Mouse (Mus musculus): ENCODE results near the gene Map3k20. TPM values are rescaled to one million over a fixed set of nuclear protein-coding genes. Genes with fewer than 3 reads are reported as not detected.

The Map3k20 gene
- polyA plus RNA-seq, 1 experiment, result 6.9 TPM

GRCm38 (mm10) chr2:72442825-72443224 lies 157.4 kb downstream of the Map3k20 start:
- Histone ChIP-seq H3K4me3 (replicated peaks; ENCODE audit: insufficient read depth, low read depth, low read length) (no peak overlapping the region), H3K27me3 (ENCODE audit: control insufficient read depth, insufficient read depth, low read length) (no peaks in the 10 kb centered on the region), H3K4me1 (ENCODE audit: control insufficient read depth, insufficient read depth, low read length) (no peaks in the 10 kb centered on the region), H3K27ac (ENCODE audit: insufficient read depth, low read length) (no peak overlapping the region)
- TF ChIP-seq CTCF (IDR thresholded peaks at IDR 0.05; ENCODE audit: borderline replicate concordance, insufficient read depth, low read depth, low read length), result no peak
- TF ChIP-seq POLR2A (IDR thresholded peaks at IDR 0.05; ENCODE audit: borderline replicate concordance, insufficient read depth, low read length), result no peak
- DNase-seq, result no peak
- 97% methylated on average over 6 of the region's 6 CpGs for WGBS

GRCm38 (mm10) chr2:72443960-72444359 lies 158.5 kb downstream of the Map3k20 start:
- Histone ChIP-seq H3K27ac (ENCODE audit: insufficient read depth, low read length) (no peak overlapping the region), H3K4me1 (ENCODE audit: control insufficient read depth, insufficient read depth, low read length) (no peaks in the 10 kb centered on the region), H3K27me3 (ENCODE audit: control insufficient read depth, insufficient read depth, low read length) (no peaks in the 10 kb centered on the region), H3K4me3 (replicated peaks; ENCODE audit: insufficient read depth, low read depth, low read length) (no peak overlapping the region)
- DNase-seq, result no peak
- 82% methylated on average over 3 of the region's 3 CpGs for WGBS
- TF ChIP-seq CTCF (IDR thresholded peaks at IDR 0.05; ENCODE audit: borderline replicate concordance, insufficient read depth, low read depth, low read length) (no peak), POLR2A (IDR thresholded peaks at IDR 0.05; ENCODE audit: borderline replicate concordance, insufficient read depth, low read length) (no peak)

DNA sequence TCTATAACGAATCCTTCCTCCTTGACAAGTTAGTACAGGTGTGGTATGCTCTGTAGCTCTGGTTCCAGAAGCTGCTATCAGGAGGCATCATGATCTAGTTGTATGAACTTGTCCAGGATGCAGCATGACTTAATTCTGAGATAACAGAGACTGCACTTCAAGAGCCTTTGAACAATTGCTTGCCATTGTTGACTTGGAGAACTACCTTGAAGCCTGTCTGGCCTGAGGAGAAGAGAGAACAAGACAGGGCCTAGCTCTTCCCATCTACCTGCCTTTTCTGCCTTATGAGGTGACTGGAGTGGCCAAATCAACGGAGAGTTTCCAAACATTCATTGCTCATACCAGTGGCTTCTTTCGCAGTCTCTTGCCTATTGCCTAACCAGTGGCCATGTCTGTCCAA lies 160.7 kb downstream of the Map3k20 start:
- TF ChIP-seq POLR2A (IDR thresholded peaks at IDR 0.05; ENCODE audit: borderline replicate concordance, insufficient read depth, low read length) (no peak), CTCF (IDR thresholded peaks at IDR 0.05; ENCODE audit: borderline replicate concordance, insufficient read depth, low read depth, low read length) (no peak)
- Histone ChIP-seq H3K4me3 (replicated peaks; ENCODE audit: insufficient read depth, low read depth, low read length) (no peak overlapping the region), H3K27me3 (ENCODE audit: control insufficient read depth, insufficient read depth, low read length) (no peaks in the 10 kb centered on the region), H3K27ac (ENCODE audit: insufficient read depth, low read length) (no peak overlapping the region), H3K4me1 (ENCODE audit: control insufficient read depth, insufficient read depth, low read length) (no peaks in the 10 kb centered on the region)
- no peak for DNase-seq
- WGBS, result 91% methylated on average over 3 of the region's 3 CpGs

GRCm38 (mm10) chr2:72446615-72447014 lies 161.2 kb downstream of the Map3k20 start:
- H3K4me3 ChIP-seq (replicated peaks; ENCODE audit: insufficient read depth, low read depth, low read length), result no peak overlapping the region
- no peaks in the 10 kb centered on the region for H3K4me1 ChIP-seq (ENCODE audit: control insufficient read depth, insufficient read depth, low read length)
- TF ChIP-seq CTCF (IDR thresholded peaks at IDR 0.05; ENCODE audit: borderline replicate concordance, insufficient read depth, low read depth, low read length) (no peak), POLR2A (IDR thresholded peaks at IDR 0.05; ENCODE audit: borderline replicate concordance, insufficient read depth, low read length) (no peak)
- no peaks in the 10 kb centered on the region for H3K27me3 ChIP-seq (ENCODE audit: control insufficient read depth, insufficient read depth, low read length)
- DNase-seq, result no peak
- no peak overlapping the region for H3K27ac ChIP-seq (ENCODE audit: insufficient read depth, low read length)
- WGBS, result 18% methylated on average over 5 of the region's 5 CpGs

DNA sequence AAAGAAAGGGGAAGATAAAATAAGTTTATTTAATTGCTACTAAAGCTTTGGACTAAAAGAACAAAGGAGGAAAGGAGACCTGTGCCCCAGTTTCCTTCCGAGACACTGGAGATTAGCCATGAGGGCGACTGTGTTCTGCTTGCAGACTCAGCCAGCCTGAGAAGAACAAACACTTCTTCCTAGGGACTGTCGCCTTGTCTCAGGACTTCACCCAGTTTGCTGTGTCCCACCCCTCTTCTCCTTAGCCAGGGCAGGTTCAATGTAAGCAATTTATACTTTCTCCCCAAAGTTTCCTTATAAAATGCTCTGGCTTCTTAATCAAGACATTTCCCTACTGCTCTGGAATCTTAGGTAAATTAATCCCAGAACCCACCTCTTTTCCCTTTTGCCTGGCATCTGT lies 168.1 kb downstream of the Map3k20 start:
- 72% methylated on average over 3 of the region's 3 CpGs for WGBS
- H3K27ac ChIP-seq (ENCODE audit: insufficient read depth, low read length), result no peak overlapping the region
- no peaks in the 10 kb centered on the region for H3K4me1 ChIP-seq (ENCODE audit: control insufficient read depth, insufficient read depth, low read length)
- no peak for DNase-seq
- no peak overlapping the region for H3K4me3 ChIP-seq (replicated peaks; ENCODE audit: insufficient read depth, low read depth, low read length)
- TF ChIP-seq CTCF (IDR thresholded peaks at IDR 0.05; ENCODE audit: borderline replicate concordance, insufficient read depth, low read depth, low read length) (no peak), POLR2A (IDR thresholded peaks at IDR 0.05; ENCODE audit: borderline replicate concordance, insufficient read depth, low read length) (no peak)
- H3K27me3 ChIP-seq (ENCODE audit: control insufficient read depth, insufficient read depth, low read length), result no peaks in the 10 kb centered on the region

- DNase-seq, result no peak
- H3K4me3 ChIP-seq (replicated peaks; ENCODE audit: insufficient read depth, low read depth, low read length), result no peak overlapping the region
- no peaks in the 10 kb centered on the region for H3K27me3 ChIP-seq (ENCODE audit: control insufficient read depth, insufficient read depth, low read length)
- WGBS, result 56% methylated on average over 1 of the region's 1 CpGs
- H3K27ac ChIP-seq (ENCODE audit: insufficient read depth, low read length), result no peak overlapping the region
- TF ChIP-seq CTCF (IDR thresholded peaks at IDR 0.05; ENCODE audit: borderline replicate concordance, insufficient read depth, low read depth, low read length) (no peak), POLR2A (IDR thresholded peaks at IDR 0.05; ENCODE audit: borderline replicate concordance, insufficient read depth, low read length) (no peak)
- H3K4me1 ChIP-seq (ENCODE audit: control insufficient read depth, insufficient read depth, low read length), result no peaks in the 10 kb centered on the region
Observed at GRCm38 (mm10) chr2:72456189-72456588, 170.8 kb downstream of the Map3k20 start.

- Histone ChIP-seq H3K27ac (ENCODE audit: insufficient read depth, low read length) (no peak overlapping the region), H3K4me3 (replicated peaks; ENCODE audit: insufficient read depth, low read depth, low read length) (no peak overlapping the region), H3K27me3 (ENCODE audit: control insufficient read depth, insufficient read depth, low read length) (no peaks in the 10 kb centered on the region), H3K4me1 (ENCODE audit: control insufficient read depth, insufficient read depth, low read length) (no peaks in the 10 kb centered on the region)
- no peak for DNase-seq
- TF ChIP-seq CTCF (IDR thresholded peaks at IDR 0.05; ENCODE audit: borderline replicate concordance, insufficient read depth, low read depth, low read length), result no peak
- no peak for TF ChIP-seq POLR2A (IDR thresholded peaks at IDR 0.05; ENCODE audit: borderline replicate concordance, insufficient read depth, low read length)
- WGBS, result 79% methylated on average over 7 of the region's 7 CpGs
Observed at GRCm38 (mm10) chr2:72464376-72465014, 179.1 kb downstream of the Map3k20 start.

- no peak for TF ChIP-seq POLR2A (IDR thresholded peaks at IDR 0.05; ENCODE audit: borderline replicate concordance, insufficient read depth, low read length)
- no peak for TF ChIP-seq CTCF (IDR thresholded peaks at IDR 0.05; ENCODE audit: borderline replicate concordance, insufficient read depth, low read depth, low read length)
- Histone ChIP-seq H3K4me3 (replicated peaks; ENCODE audit: insufficient read depth, low read depth, low read length) (no peak overlapping the region), H3K27ac (ENCODE audit: insufficient read depth, low read length) (no peak overlapping the region), H3K4me1 (ENCODE audit: control insufficient read depth, insufficient read depth, low read length) (no peaks in the 10 kb centered on the region), H3K27me3 (ENCODE audit: control insufficient read depth, insufficient read depth, low read length) (no peaks in the 10 kb centered on the region)
- no peak for DNase-seq
- WGBS, result 71% methylated on average over 1 of the region's 1 CpGs
Observed at GRCm38 (mm10) chr2:72467604-72468003, 182.2 kb downstream of the Map3k20 start.

Data from cerebellum, adult 2 months (tissue).